Mouse (Mus musculus): ENCODE measurements around the gene Tbx4. TPM values are rescaled to one million over a fixed set of nuclear protein-coding genes. Genes with fewer than 3 reads are reported as not detected.

The Tbx4 gene
- total RNA-seq, 2 experiments from 2014 or later = 0.19 TPM; not detected in 1

DNA sequence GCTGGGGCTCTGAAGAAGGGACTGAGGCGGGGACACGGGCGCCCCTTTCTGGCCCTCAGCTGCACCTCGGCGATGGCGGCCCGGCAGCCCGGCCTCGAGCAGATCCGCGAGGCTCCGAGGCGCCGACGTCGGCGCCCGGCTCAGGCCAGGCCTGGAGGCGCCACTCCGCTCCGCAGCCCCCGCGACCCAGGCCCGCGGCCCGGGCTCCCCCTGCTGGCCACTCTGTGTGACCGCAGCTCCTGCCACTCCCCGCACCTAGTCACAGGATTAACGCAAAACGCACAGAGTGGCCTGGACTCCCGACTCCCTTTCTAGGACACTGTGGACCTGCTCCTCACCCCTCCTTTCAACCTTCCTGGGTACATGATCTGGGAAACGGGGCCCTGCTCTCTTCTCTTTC is 44.2 kb upstream of the Tbx4 start:
- Histone ChIP-seq H3K27ac (no peak overlapping the region), H3K4me3 (0 out of 2 replicates have a peak overlapping the region, but pooled peaks have one; percentile 14)
- TF ChIP-seq CTCF (IDR thresholded peaks at IDR 0.05) = peak; percentile 79
- intact Hi-C loops (cut with DNase I) = loop anchor here (5.0 to 10.0 kb wide), 5 partner anchors 325 to 1990 kb away; partner anchors contain the start of gene Hnf1b
- peak in 1 of 2 experiments; percentile 61 for DNase-seq (ENCODE audit: extremely low spot score in 1 of 2, low spot score in 2 of 2)

GRCm38 (mm10) chr11:85842596-85843346 is 43.5 kb upstream of the Tbx4 start:
- no peak for DNase-seq (ENCODE audit: extremely low spot score in 1 of 2, low spot score in 2 of 2)
- H3K4me3 ChIP-seq = peak overlapping the region; percentile 9; the same call in 1 of the 2 replicates

DNA sequence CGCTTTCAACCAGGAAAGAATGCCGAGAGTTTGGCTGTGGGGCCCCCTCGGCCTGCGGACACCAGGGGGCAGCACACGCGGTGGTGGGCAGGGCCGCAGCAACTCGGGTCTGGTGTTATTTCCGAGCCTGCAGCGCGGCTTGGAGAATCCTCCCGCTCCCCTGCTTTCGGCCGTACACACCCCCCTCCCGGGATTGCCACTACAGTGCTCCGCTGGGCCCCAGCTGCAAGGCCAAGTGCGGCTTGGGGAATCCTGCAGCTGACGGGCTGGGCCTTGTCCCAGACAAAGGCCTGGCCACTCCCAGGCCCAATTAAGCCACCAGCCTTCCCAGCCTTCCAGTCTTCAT is 42.9 kb upstream of the Tbx4 start:
- no peak for DNase-seq (ENCODE audit: extremely low spot score in 1 of 2, low spot score in 2 of 2)
- intact Hi-C loops (cut with DNase I) = loop anchor here (5.0 to 10.0 kb wide), 5 partner anchors 326 to 1991 kb away; partner anchors contain the start of gene Hnf1b
- TF ChIP-seq CTCF (IDR thresholded peaks at IDR 0.05) = peak; percentile 82
- Histone ChIP-seq H3K4me3 (peak overlapping the region; percentile 9; the same call in 1 of the 2 replicates), H3K27ac (no peak overlapping the region)

More at GRCm38 (mm10) chr11:85842596-85843346, 43.5 kb upstream of the Tbx4 start:
- no peak for TF ChIP-seq CTCF (IDR thresholded peaks at IDR 0.05)
- intact Hi-C loops (cut with DNase I) = loop anchor here (5.0 to 10.0 kb wide), 5 partner anchors 325 to 1990 kb away; partner anchors contain the start of gene Hnf1b
- no peak overlapping the region for H3K27ac ChIP-seq

DNA sequence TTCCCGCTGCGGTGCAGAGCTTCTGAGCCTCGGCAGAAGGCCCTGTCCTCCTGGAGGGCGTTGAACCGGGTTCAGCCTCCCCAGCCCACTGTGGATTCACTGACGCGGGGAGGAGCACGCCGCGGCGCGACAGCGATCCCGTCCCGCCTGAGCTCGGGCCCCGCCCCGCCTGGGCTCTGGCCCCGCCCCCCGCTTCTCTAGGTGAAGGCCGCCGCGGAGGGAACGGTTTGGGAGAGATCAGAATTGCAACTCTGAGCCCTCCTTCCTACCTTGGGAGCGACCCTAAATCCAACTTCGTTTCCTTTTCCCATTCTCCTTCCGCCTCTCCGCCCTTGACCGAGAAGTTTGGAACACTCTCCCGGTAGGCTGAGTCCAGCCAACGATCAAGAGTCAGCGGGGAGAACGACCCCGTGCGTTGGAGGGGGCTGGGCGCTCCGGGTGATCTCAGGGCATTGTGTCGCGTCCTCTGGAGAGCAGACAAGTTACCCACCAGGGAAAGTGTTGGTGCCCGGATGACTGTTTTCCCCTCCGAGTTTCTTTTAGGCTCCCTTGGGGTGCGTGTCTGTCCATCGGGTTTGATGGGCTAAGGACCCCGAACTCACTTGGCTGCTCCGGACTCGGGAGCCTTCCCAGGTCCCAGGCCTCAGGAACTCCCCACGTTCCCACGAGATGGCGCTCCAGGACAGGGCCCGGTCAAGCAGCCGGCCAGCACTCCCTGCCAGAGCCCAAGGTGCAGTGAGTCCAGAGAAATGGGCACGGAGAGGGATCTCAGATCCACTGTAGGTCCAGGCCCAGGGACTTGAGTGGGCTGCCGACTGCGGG is 41.9 kb upstream of the Tbx4 start:
- Histone ChIP-seq H3K4me3 (peak overlapping the region; percentile 41), H3K27ac (no peak overlapping the region)
- DNase-seq (ENCODE audit: extremely low spot score in 1 of 2, low spot score in 2 of 2) = peak; percentile 70 to 85
- intact Hi-C loops (cut with DNase I) = loop anchor here (5.0 to 10.0 kb wide), 5 partner anchors 327 to 1992 kb away; partner anchors contain the start of gene Hnf1b
- peak; percentile 82 for TF ChIP-seq CTCF (IDR thresholded peaks at IDR 0.05)

DNA sequence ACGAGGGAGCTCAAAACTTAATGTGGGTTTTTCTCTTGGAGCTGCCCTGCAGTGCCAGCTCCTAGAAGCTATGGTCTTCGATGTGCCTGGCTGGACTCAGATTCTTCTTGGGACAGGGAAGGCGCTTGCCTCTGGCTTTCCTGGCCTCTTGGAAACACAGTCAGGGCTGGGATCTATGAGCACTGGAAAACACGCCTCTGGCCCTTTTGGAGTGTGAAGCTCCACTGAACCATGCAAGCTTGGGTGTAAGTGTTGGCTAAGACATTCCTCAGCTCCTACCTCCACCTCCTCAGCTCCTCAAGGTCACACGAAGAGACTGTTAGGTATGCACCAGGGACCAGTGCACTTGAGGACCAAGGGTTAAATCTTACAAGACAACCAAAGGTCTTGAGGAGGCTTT is 41.3 kb upstream of the Tbx4 start:
- H3K4me3 ChIP-seq = no peak overlapping the region
- intact Hi-C loops (cut with DNase I) = loop anchor here (1.0 to 10.0 kb wide), 7 partner anchors 222 to 1993 kb away; partner anchors contain the start of gene Hnf1b
- TF ChIP-seq CTCF (IDR thresholded peaks at IDR 0.05) = no peak
- DNase-seq (ENCODE audit: extremely low spot score in 1 of 2, low spot score in 2 of 2) = no peak
- H3K27ac ChIP-seq = no peak overlapping the region

DNA sequence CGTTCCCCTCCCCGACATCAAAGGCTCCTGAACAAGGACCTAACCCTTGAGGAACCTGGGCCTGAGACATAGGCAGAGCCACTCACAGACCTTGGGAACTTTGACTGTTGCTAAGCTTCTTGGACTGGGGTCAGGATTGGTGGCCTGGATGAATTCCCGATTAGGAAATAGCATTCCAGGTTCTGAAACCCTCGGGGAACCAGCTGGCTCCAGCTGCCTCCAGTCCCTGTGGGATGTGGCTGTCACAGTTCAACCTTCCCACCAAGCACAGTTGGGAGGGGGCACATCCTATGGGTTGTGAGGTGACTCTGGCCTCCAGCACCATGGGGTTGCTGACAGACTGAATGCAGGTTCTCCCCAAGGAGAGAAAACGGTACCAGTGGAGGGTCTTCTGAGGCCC is 40.3 kb upstream of the Tbx4 start:
- no peak for TF ChIP-seq CTCF (IDR thresholded peaks at IDR 0.05)
- intact Hi-C loops (cut with DNase I) = loop anchor here (1.0 to 10.0 kb wide), 3 partner anchors 221 to 519 kb away; no protein-coding TSS in a partner anchor
- no peak for DNase-seq (ENCODE audit: extremely low spot score in 1 of 2, low spot score in 2 of 2)
- Histone ChIP-seq H3K4me3 (no peak overlapping the region), H3K27ac (no peak overlapping the region)

GRCm38 (mm10) chr11:85846509-85846908 is 39.7 kb upstream of the Tbx4 start:
- Histone ChIP-seq H3K4me3 (no peak overlapping the region), H3K27ac (no peak overlapping the region)
- DNase-seq (ENCODE audit: extremely low spot score in 1 of 2, low spot score in 2 of 2) = no peak
- TF ChIP-seq CTCF (IDR thresholded peaks at IDR 0.05) = no peak
- intact Hi-C loops (cut with DNase I) = loop anchor here (5.0 to 10.0 kb wide), 2 partner anchors 326 to 518 kb away; no protein-coding TSS in a partner anchor

- intact Hi-C loops (cut with DNase I) = loop anchor here (1.0 to 10.0 kb wide), 3 partner anchors 123 to 516 kb away; no protein-coding TSS in a partner anchor
- Histone ChIP-seq H3K27ac (no peak overlapping the region), H3K4me3 (no peak overlapping the region)
- peak; percentile 45 to 60 for DNase-seq (ENCODE audit: extremely low spot score in 1 of 2, low spot score in 2 of 2)
- TF ChIP-seq CTCF (IDR thresholded peaks at IDR 0.05) = peak; percentile 83
Observed at GRCm38 (mm10) chr11:85849037-85849436, 37.2 kb upstream of the Tbx4 start.

DNA sequence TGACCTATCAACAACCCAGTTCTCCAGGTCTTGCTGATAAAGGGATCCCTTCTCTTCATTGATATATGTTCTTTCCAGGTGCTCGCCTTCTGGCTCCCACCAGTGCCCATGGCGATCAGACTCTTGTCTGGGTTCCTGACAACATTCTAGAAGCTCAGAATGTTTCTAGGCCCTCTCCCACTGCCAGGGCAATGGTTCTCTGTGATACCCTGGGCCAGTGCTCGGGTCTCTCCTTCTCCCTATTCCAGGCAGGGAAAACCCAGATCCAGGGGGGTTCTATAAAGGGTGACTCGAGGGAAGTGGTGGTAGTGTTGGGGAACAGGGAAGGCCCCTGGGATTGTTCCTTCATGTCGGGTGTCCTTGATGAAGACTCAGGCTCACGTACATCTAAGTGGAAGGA is 36.0 kb upstream of the Tbx4 start, which contains the start of gene Gm11444:
Gene Gm11444 (minus strand): TSS at position 101 of the 400 bp plus-strand sequence.
- no peak for TF ChIP-seq CTCF (IDR thresholded peaks at IDR 0.05)
- Histone ChIP-seq H3K4me3 (no peak within 1 kb of the TSS), H3K27ac (no peak within 1 kb of the TSS)
- intact Hi-C loops (cut with DNase I) = no loop called here
- no peak for DNase-seq (ENCODE audit: extremely low spot score in 1 of 2, low spot score in 2 of 2)

DNA sequence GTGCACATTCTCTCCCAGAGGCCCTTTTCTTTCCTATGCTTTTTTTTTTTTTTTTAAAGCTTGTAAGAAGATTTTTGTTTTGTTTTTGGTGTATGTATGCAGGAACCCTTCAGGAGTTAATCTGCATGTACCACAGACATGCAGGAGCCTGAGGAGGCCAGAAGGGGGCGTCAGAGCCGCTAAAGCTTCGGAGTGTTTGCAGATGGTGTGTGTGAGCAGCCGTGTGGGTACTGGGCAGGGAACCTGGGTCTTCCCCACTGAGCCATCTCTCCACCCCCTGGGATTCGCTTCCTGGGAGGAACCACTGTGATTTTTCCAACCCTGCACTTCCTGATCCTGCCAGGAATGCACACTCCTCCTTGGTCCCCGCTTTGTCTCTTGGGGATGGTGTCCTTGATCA is 35.5 kb upstream of the Tbx4 start:
- no peak for DNase-seq (ENCODE audit: extremely low spot score in 1 of 2, low spot score in 2 of 2)
- peak; percentile 27 for TF ChIP-seq CTCF (IDR thresholded peaks at IDR 0.05)

GRCm38 (mm10) chr11:85857997-85858698 is 28.1 kb upstream of the Tbx4 start:
- no peak overlapping the region for H3K27ac ChIP-seq
- no peak for DNase-seq (ENCODE audit: extremely low spot score in 1 of 2, low spot score in 2 of 2)
- no peak for TF ChIP-seq CTCF (IDR thresholded peaks at IDR 0.05)
- intact Hi-C loops (cut with DNase I) = no loop called here
- H3K4me3 ChIP-seq = no peak overlapping the region

More for the DNA sequence above, 35.5 kb upstream of the Tbx4 start:
- no peak overlapping the region for H3K27ac ChIP-seq
- no peak overlapping the region for H3K4me3 ChIP-seq
- intact Hi-C loops (cut with DNase I) = no loop called here

Data from left cerebral cortex, adult 2 months (tissue).